Mouse (Mus musculus) A20 (cell line): ENCODE measurements around the gene Rell1.

Source experiments
- DNase-seq: peaks from one replicate; pipeline ENCODE4 v3.0.0-alpha.2; 2011; ENCODE audit warnings: low read depth, low spot score

The Rell1 gene

GRCm38 (mm10) chr5:63952039-63952438 is 16.7 kb downstream of the Rell1 start:
- no peak for DNase-seq

DNA sequence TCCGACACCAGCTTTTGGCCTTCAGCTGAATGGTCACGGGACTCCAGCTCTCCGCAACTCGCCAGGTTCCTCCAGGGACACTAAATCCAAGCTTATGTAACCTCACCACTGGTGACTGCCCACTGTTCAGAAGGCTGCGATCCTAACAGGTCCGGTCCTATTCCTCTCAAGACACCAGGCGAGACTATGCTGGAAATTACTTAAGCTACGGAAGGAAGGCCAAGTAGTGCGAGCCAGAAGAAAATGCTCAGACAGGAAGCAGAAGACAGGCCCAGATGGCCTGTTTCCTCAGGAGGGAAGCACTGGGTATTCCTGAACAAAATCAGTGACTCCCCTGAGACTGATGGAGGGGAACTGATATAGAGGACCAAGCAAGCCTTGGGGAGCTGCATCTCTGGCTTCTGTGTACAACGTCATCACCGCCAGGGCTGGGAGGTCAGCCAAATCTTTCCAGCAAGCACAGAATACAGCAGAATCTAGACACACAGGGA is 17.2 kb downstream of the Rell1 start:
- no peak for DNase-seq

- DNase-seq: no peak
These were observed 19.5 kb downstream of the Rell1 start for GRCm38 (mm10) chr5:63949195-63949594.

- no peak for DNase-seq
These were observed 21.2 kb downstream of the Rell1 start for GRCm38 (mm10) chr5:63947526-63947925.

- DNase-seq: no peak
These were observed 25.4 kb downstream of the Rell1 start for GRCm38 (mm10) chr5:63943291-63943690.

- no peak for DNase-seq
These were observed 26.8 kb downstream of the Rell1 start for GRCm38 (mm10) chr5:63941891-63942290.

GRCm38 (mm10) chr5:63938575-63938974 is 30.1 kb downstream of the Rell1 start:
- DNase-seq: peak; percentile 12

DNA sequence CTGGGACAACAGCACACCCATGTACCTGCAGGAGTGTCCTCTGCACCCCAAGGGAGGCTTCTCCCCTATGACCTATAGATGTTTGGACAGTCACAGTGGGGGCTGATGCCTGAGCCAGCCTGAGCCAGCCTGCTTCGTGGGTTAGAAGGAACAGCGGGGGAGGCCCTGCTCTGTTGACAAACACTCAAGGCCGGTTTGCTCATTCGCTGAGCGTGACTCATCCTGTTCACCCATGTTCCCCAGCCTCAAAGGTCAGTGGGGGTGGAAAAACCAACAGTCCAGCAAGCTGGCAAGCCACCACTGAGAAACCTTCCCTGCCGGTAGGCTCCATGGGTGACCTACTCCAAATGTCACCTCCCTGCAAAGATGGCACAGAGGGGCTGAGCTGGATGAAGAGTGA is 32.0 kb downstream of the Rell1 start:
- DNase-seq: no peak

DNA sequence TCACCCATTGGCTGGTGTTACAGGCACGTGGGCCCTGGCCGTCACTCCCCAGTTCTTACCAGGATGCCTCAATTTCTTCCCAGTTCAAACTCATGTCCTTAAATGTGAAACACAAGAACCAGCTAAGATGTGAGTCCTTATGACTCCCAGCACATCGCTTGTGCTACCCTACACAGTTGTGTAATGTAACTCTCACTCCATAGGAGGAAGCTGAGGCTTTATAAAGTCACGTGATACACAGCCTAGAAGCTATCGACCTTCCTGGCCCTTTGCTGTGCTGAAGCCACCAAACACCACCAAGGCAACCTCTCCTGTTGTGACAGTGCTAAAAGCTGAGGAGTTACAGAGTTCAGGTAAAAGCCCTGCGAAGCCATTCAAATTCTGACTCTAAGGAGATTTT is 33.1 kb downstream of the Rell1 start:
- no peak for DNase-seq

GRCm38 (mm10) chr5:63932829-63933228 is 35.9 kb downstream of the Rell1 start:
- no peak for DNase-seq

DNA sequence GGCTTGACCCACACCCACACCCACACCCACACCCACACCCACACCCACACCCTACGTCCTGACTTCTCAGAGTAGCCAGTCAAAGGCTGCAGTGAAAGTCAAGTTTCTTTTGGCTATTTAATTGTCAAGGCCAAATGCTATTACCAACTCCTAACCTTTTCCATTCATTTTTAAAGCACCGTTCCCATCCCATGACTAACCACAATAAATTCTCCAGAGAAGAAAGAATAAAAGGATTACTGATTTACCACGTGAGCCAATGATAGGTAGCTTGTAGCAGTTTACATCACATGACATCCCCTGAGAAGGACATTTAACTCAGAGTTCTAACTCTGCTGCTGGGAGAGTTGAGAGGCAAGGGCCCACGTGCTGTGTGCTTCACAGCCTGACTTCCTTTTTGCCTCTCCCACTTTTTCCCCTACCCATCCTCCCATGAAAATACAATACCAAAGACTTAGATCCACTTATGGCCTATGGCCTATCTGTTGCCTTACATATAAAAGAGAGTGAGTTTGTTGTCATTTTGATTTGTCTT is 37.8 kb downstream of the Rell1 start:
- no peak for DNase-seq

DNA sequence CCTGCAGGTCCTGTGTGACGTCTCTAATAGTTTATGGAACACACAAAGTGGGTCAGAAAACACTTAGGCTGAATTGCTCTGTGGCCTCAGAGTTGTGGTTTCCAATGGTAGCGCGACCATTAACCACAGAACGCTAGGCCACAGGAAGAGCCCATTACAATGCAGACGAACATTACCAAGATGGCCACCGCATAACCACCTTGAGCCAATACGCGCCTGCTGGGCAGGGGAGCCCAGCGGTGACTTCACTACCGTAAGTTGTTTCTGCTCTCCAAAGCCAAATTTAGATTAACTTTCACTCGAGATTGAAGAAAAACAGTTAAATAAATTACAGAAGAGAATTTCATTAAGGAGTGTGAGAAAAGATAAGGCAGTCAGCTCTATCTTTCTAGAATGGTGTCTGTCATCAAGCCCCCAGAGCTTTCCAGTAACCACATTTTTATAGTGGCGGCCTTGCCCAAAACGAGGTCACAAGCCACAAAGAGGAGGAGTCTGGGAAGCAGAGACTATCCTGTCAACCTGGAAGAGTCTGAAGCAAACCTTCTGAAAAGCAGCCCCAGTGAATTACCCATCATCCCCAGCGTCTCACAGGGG is 43.6 kb downstream of the Rell1 start:
- no peak for DNase-seq

DNA sequence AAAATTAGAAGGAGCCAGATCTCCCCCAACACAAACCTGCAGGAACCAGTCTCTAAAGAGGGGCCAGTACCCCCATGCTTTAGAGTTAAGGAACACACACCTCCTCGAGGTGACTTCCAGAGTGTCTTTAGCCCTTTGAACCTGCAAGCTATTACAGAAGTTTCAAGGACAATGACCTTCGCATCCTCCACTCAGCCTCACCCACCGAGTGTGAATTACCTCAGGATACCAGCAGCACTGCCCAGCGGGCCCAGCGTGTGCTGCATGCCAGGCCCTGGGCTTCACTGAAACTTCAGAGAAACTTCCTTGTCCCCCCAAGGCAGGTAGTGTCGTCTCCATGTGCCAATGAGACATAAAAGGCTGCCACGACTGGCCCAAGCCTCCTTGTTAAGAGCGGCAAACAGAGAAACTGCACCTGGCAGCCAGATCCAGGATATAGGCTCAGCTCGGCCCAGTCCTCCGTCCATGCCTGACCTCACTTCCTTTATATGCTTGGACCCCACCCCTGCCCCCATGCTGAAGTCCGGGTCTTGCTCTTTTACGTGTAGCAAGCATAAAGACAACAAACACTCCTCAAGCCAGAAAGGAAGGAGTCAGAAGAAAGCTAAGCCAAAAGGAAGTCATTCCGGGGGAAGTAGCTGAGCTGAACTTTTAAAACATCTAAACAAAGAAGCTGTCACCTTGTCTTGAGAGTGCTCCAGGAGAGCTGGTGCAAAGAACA is 45.2 kb downstream of the Rell1 start:
- DNase-seq: no peak

DNA sequence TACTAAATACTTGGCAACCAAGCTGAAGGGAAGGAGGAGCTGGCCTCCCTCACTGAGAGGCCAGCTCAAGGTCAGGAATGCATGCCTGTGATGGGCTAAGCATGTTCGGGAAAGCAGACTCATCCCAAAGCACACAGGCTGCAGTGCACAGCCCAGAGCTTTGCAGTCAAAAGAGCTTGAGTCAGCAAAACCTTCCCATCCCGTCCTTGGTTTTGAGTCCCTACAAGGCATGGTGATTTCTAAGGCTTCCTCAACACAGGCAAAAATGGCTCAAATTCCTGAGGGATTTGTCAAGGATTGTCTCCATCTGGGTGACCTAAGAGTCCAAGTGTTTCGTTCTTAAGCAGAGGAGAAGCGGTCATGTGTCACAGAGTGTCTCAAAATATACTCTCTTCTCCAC is 50.5 kb downstream of the Rell1 start:
- DNase-seq: no peak

DNA sequence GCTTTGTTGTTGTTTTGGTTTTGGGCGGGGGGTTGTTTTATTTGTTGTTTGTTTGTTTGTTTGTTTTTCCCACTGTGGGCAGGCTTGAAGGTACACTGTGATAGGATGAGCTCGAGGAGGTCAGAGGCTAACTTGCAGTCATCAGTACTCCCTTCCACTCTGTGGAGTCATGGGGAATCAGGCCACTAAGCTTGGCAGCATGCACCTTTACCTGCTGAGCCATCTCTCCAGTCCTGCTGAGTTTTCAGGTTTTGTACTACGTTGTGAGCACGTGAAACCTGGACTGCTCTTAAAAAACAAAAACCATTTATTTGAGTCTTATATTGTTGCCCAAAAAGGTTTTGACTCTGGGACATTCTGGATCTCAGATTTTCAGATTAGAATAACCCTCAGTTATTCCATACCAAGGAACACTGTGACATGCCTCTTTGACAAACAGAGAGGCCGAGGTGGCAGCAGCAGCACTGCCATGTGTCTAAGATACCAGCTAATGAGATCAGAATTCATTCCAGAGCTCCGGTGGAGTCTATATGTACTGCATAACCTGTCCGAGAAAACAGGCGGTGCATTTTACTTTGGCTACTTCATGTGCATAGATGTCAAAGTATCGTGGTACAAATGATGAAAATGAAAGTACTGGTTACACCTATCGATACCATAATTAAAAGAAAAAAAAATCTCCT is 52.1 kb downstream of the Rell1 start:
- no peak for DNase-seq

DNA sequence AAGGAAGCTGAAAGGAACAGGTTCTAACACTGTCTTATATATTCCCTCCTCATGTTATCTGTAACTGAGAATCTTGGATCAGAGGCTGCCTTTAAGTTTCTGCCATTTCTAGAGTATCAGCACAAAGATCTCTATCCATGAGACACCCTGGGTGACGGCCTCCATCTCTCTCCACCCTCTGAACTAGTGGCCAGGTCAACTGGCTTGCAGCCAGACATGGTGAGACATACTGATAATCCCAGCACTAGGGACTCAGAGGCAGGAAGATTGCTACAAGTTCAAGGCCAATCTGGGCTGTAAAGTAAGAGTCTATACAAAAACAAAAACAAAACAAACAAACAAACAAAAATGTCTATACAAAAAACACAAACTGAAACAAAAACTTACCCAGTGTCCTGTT is 53.8 kb downstream of the Rell1 start:
- no peak for DNase-seq

GRCm38 (mm10) chr5:63910171-63910960 is 58.3 kb downstream of the Rell1 start:
- DNase-seq: no peak

DNA sequence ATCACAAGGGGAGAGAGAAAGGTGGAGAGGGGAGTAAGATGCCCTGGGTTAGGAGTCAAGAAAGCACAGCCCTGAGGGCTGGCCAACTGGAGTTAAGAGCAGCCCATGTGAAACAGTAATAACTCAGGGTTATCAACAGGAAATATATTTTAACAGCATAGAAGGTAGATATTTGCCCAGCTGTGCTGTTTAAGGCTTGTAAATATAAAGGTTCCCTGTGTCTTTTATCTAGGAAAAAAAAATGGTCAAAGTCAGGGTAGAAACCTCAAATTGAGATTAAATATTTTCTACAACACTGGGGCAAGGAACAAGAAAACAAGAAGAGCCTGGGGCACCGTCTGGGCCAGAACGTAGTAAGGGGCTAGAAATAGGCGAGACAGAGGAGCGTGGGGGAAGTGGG is 61.2 kb downstream of the Rell1 start:
- DNase-seq: no peak

DNA sequence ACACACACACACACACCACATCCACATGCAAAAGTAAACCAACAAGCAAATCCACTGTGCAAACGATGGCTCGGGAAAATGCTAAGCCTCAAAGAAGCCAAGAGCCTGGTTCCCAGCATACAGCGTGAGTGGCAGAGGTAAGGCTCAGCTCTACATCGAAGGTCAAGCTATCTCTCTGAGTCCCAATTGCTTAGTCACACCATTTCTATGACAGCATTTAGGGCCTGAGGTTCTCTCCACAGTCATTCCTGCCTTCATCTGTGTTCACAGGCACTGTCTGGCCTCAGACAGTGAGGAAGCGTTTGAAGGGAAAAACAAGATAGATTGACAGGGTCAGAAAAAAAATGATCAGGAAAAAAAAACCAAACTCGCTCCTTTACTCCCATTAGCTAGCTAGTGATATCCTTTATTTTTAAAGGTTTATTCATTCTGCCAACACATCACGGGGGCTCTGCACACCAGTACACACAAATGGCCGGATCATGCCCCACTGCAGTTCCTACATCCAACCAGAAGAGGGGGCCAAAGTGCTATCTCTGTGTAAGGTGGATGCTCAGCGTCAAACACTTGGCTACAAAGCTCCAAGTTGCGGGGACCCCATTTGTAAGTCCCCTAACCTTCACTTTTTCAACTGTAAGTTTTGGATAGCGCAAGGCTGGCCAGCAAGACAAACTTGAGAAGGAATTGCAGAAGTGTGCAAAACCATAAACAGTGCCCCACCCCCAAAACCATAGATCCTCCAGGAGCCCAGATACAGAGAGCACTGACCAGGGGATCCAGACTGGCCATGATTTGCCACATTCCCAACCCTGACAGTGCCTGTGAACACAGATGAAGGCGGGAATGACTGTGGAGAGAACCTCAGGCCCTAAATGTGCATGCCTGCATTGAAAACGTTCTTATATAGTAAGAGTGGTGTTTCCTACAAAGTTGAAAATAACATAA is 62.3 kb downstream of the Rell1 start:
- DNase-seq: peak; percentile 71

DNA sequence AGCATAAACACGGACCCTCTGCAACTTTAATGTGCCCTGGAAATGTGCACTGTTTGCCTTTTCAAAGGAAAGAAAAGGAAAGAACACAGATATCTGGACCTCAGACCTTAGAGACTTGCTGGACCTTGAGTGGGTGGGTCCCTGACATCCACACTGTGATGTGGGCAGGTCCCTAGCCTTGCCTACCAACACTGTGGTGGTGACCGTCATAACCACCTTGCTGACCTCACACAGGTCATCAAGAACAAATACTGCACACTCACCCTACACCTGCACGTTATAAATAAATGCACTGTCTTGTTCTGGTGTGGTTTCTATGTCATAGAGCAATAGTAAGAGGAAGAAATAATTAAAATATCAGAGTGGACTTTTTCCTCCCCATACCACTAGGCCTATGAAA is 65.4 kb downstream of the Rell1 start:
- DNase-seq: no peak

GRCm38 (mm10) chr5:63897820-63898110 is 70.9 kb downstream of the Rell1 start:
- DNase-seq: no peak
